Mouse (Mus musculus) megakaryocyte, embryonic 14.5 days (primary cell): ENCODE measurements around the gene Itgb2l.

Source experiments
- FLI1 ChIP-seq: IDR thresholded peaks from 2 replicates; pipeline ENCODE4 v1.6.1; 2012; ENCODE audit warnings: low read length, inconsistent platforms, mixed read lengths
- GATA1 ChIP-seq: IDR thresholded peaks from 3 replicates; pipeline ENCODE4 v1.6.1; 2012; ENCODE audit warnings: mixed read lengths, low read length, inconsistent platforms, borderline replicate concordance

DNA sequence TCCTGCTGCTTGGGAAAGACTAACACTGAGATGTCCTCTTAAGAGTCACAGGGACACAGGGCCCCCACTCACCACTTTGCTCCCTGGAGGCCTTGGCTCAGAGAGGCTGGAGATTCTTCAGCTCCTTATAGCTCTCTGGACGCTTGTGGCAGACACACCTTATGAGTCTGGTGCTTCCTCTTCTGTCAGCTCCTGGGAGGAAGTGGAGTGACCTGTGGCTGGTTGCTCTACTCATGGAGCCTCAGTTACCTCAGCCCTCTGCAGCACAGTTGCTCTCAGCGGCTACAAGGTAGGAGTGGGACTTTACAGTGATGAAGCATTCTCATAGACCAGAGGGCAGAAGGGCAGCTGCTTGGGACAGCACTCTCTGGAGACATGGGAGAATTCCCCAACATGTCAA lies at the start of gene Itgb2l:
- TF ChIP-seq GATA1 (no peak), FLI1 (no peak)
